Mouse (Mus musculus) liver, embryonic 14.5 days (tissue): ENCODE measurements around the gene Ube4b. TPM values are rescaled to one million over a fixed set of nuclear protein-coding genes. Genes with fewer than 3 reads are reported as not detected.

Experiments used
- ATAC-seq: fragments of 200-750 bp; cut with Nextera tagmentation; 2 replicates; pipeline ENCODE4 v1.8.0; 2017; ENCODE audit warnings: moderate number of reproducible peaks, mild to moderate bottlenecking, moderate library complexity; ENCODE audit not compliant: insufficient read depth
- DNase-seq, 3 experiments: peaks; one replicate each; pipeline ENCODE4 v3.0.0-alpha.2; 2012 to 2013; ENCODE audit warnings: low read depth in 3 of 3, low spot score in 3 of 3
- H3K27ac ChIP-seq: fragments of 300-500 bp; sonication (generic); 2 replicates; pipeline ENCODE4 v1.5.1; 2014; ENCODE audit warnings: moderate library complexity, mild to moderate bottlenecking, control low read depth, inconsistent platforms
- H3K27me3 ChIP-seq: fragments of 300-500 bp; sonication (generic); 2 replicates; pipeline ENCODE4 v1.6.1; 2014; ENCODE audit warnings: mild to moderate bottlenecking, low read length, moderate library complexity; ENCODE audit not compliant: control insufficient read depth, insufficient read depth
- H3K36me3 ChIP-seq: fragments of 300-500 bp; sonication (generic); replicated peaks from 2 replicates; pipeline ENCODE4 v1.6.1; 2014; ENCODE audit warnings: low read depth; ENCODE audit not compliant: control insufficient read depth, insufficient read depth
- H3K4me1 ChIP-seq, 2 experiments: fragments of 200-500 bp in 1 of 2; fragments of 300-500 bp in 1 of 2; sonication (generic) in 1 of 2; replicated peaks; 2 replicates each; pipeline ENCODE4 v1.6.1; 2012 to 2014; ENCODE audit warnings: antibody characterized with exemption in 1 of 2, inconsistent platforms in 1 of 2, low read length in 1 of 2; ENCODE audit not compliant: control insufficient read depth in 2 of 2, insufficient read depth in 2 of 2
- H3K4me2 ChIP-seq: fragments of 300-500 bp; sonication (generic); 2 replicates; pipeline ENCODE4 v1.6.1; 2014; ENCODE audit warnings: low read depth, mild to moderate bottlenecking, control low read depth, moderate library complexity
- H3K4me3 ChIP-seq, 2 experiments: fragments of 200-500 bp in 1 of 2; fragments of 300-500 bp in 1 of 2; sonication (generic) in 1 of 2; 2 replicates each; pipeline ENCODE4 v1.5.1; 2012 to 2014; ENCODE audit warnings: low read depth in 2 of 2, low read length in 2 of 2, mild to moderate bottlenecking in 2 of 2, control low read depth in 1 of 2, inconsistent platforms in 1 of 2, moderate library complexity in 1 of 2; ENCODE audit not compliant: insufficient read depth in 1 of 2
- H3K9ac ChIP-seq: fragments of 300-500 bp; sonication (generic); replicated peaks from 2 replicates; pipeline ENCODE4 v1.6.1; 2014; ENCODE audit warnings: mild to moderate bottlenecking, control low read depth, moderate library complexity
- H3K9me3 ChIP-seq: fragments of 300-500 bp; sonication (generic); 2 replicates; pipeline ENCODE4 v1.6.1; 2016; ENCODE audit warnings: low read length, mixed read lengths; ENCODE audit not compliant: control insufficient read depth
- CTCF ChIP-seq: IDR thresholded peaks from 2 replicates; pipeline ENCODE4 v1.5.1; 2016; ENCODE audit warnings: antibody characterized with exemption, low read depth, control low read depth
- EP300 ChIP-seq: IDR thresholded peaks from 2 replicates; pipeline ENCODE4 v1.6.1; 2016; ENCODE audit warnings: antibody characterized with exemption, low read depth
- WGBS: fragments of 180-500 bp; shearing (Covaris S2); extraction: QIAGEN DNeasy Blood & Tissue Kit; methylation state at CpG from one replicate; pipeline ENCODE4 v1.1.7; 2014; ENCODE audit not compliant: insufficient replicate concordance; 5-methylcytosine and 5-hydroxymethylcytosine counted together
- polyA plus RNA-seq, 2 experiments: library from polyadenylated mRNA; depleted of rRNA in 1 of 2; stranded (reverse) in 1 of 2; unstranded in 1 of 2; fragments of >200 nt; fragmentation: Nextera tagmentation in 1 of 2; extraction: Ambion mirVana in 1 of 2; gene quantifications; 2 replicates each; pipeline versions ENCODE4 v1.2.1 to v1.2.3; 2012 to 2014

Ube4b gene
- polyA plus RNA-seq, 2 experiments = 8.2 to 16.7 TPM

GRCm38 (mm10) chr4:149400878-149401590, 25.5 kb downstream of the Ube4b start:
- no peak for TF ChIP-seq EP300
- TF ChIP-seq CTCF = no peak
- Histone ChIP-seq H3K4me3 (no peak overlapping the region), H3K4me2 (no peak overlapping the region), H3K9me3 (no peaks in the 10 kb centered on the region), H3K27ac (no peak overlapping the region), H3K4me1 (peaks cover 12 to 25% of the 10 kb centered on the region in 2 experiments), H3K36me3 (peaks cover 5% of the 10 kb centered on the region), H3K27me3 (no peaks in the 10 kb centered on the region), H3K9ac (no peak overlapping the region)
- 71% methylated on average over 12 of the region's 12 CpGs for WGBS
- DNase-seq (no peak), ATAC-seq (no peak)

- ATAC-seq (peak; percentile 85), DNase-seq (peak; percentile 35 to 48 (median 41))
- Histone ChIP-seq H3K9me3 (no peaks in the 10 kb centered on the region), H3K4me2 (peak overlapping the region; percentile 14), H3K4me3 (no peak overlapping the region), H3K36me3 (peaks cover 5% of the 10 kb centered on the region), H3K27ac (no peak overlapping the region; the same call in 1 of the 2 replicates), H3K9ac (no peak overlapping the region), H3K27me3 (no peaks in the 10 kb centered on the region), H3K4me1 (peaks cover 12 to 25% of the 10 kb centered on the region in 2 experiments)
- TF ChIP-seq CTCF = no peak
- no peak for TF ChIP-seq EP300
- 40% methylated on average over 4 of the region's 4 CpGs for WGBS
These were observed 27.1 kb downstream of the Ube4b start for GRCm38 (mm10) chr4:149399331-149399910.

GRCm38 (mm10) chr4:149398181-149398735, 28.3 kb downstream of the Ube4b start:
- Histone ChIP-seq H3K9me3 (no peaks in the 10 kb centered on the region), H3K4me2 (no peak overlapping the region), H3K27ac (no peak overlapping the region), H3K4me3 (no peak overlapping the region), H3K4me1 (peaks cover 12 to 20% of the 10 kb centered on the region in 2 experiments), H3K27me3 (no peaks in the 10 kb centered on the region), H3K36me3 (peaks cover 5% of the 10 kb centered on the region), H3K9ac (no peak overlapping the region)
- ATAC-seq (no peak), DNase-seq (no peak)
- 74% methylated on average over 9 of the region's 9 CpGs for WGBS
- TF ChIP-seq CTCF (no peak), EP300 (no peak)

- Histone ChIP-seq H3K4me2 (no peak overlapping the region), H3K4me1 (peaks cover 12 to 22% of the 10 kb centered on the region in 2 experiments), H3K27me3 (no peaks in the 10 kb centered on the region), H3K4me3 (no peak overlapping the region), H3K27ac (no peak overlapping the region), H3K36me3 (peaks cover 5% of the 10 kb centered on the region), H3K9ac (no peak overlapping the region), H3K9me3 (no peaks in the 10 kb centered on the region)
- ATAC-seq (no peak), DNase-seq (no peak)
- no peak for TF ChIP-seq EP300
- no peak for TF ChIP-seq CTCF
- WGBS = 73% methylated on average over 21 of the region's 21 CpGs
These were observed 29.9 kb downstream of the Ube4b start for GRCm38 (mm10) chr4:149396433-149397306.

- WGBS = 75% methylated on average over 6 of the region's 6 CpGs
- TF ChIP-seq CTCF (no peak), EP300 (no peak)
- Histone ChIP-seq H3K36me3 (peaks cover 5% of the 10 kb centered on the region), H3K4me1 (peaks cover 12 to 22% of the 10 kb centered on the region in 2 experiments), H3K4me3 (no peak overlapping the region), H3K9ac (no peak overlapping the region), H3K4me2 (no peak overlapping the region), H3K9me3 (no peaks in the 10 kb centered on the region), H3K27ac (no peak overlapping the region), H3K27me3 (no peaks in the 10 kb centered on the region)
- DNase-seq (no peak), ATAC-seq (no peak)
These were observed 31.0 kb downstream of the Ube4b start for GRCm38 (mm10) chr4:149395581-149395980.
